Mouse (Mus musculus) cortical plate, adult 2 months (tissue): ENCODE data around the gene E030018B13Rik.

Experiments
- CTCF ChIP-seq: fragments of 200-500 bp; IDR thresholded peaks from 2 replicates; pipeline ENCODE4 v1.5.1; 2011; ENCODE audit warnings: mild to moderate bottlenecking, control low read depth, low read length; ENCODE audit not compliant: insufficient read depth; ENCODE audit errors: extremely low read depth
- POLR2A ChIP-seq: fragments of 200-500 bp; IDR thresholded peaks from 2 replicates; pipeline ENCODE4 v1.6.1; 2011; ENCODE audit warnings: mild to moderate bottlenecking, low read length, control low read depth; ENCODE audit not compliant: insufficient read depth; ENCODE audit errors: extremely low read depth

- no peak for TF ChIP-seq CTCF
- TF ChIP-seq POLR2A: no peak
Observed at GRCm38 (mm10) chr7:63936986-63937235, 20.3 kb downstream of the E030018B13Rik start.
